Comparison of ENCODE assay signal across 9 mouse cellular contexts in genomic region chr7:130965909-130966365, GRCm38 (mm10). TPM values are rescaled to one million over a fixed set of nuclear protein-coding genes. Genes with fewer than 3 reads are reported as not detected.
DNase-seq lines count a peak whose midpoint lies in the region; ATAC-seq and TF ChIP-seq lines count a peak whose summit lies in the region.
"Had no signal": no experiment of that assay in that cellular context is flagged by ENCODE, and none has a peak within 500 bp of the region (broad histone marks: within the 10 kb centered on the region; RNA-seq: fewer than 3 reads in every experiment).

No protein-coding gene starts in this region.

- H3K27me3 ChIP-seq in intestine, postnatal 0 days (replicated peaks; ENCODE audit: control insufficient read depth, insufficient read depth, low read length): no peaks in the 10 kb centered on the region

- ATAC-seq in intestine, postnatal 0 days: no peak
- no peak for ATAC-seq in erythroblast, adult 5-6 weeks (replicated peaks; ENCODE audit: low FRiP score, poor library complexity, severe bottlenecking)

- H3K36me3 ChIP-seq in intestine, postnatal 0 days (ENCODE audit: control insufficient read depth, insufficient read depth): no peaks in the 10 kb centered on the region

- no peak for TF ChIP-seq CTCF in gastrocnemius, adult 2 months (IDR thresholded peaks at IDR 0.05)
- 0 out of 2 replicates have a peak, but pooled peaks have one; percentile 15 for TF ChIP-seq CTCF in intestine, postnatal 0 days (IDR thresholded peaks at IDR 0.05; ENCODE audit: low read depth)

- peak overlapping the region; percentile 77 for H3K27ac ChIP-seq in gastrocnemius, adult 2 months
- no peak overlapping the region for H3K27ac ChIP-seq in intestine, postnatal 0 days (ENCODE audit: low read depth, low read length)

- peak; percentile 42 for DNase-seq in kidney, postnatal 14 days
- DNase-seq in kidney, adult 11 months: no peak
- peak; percentile 47 to 66 for DNase-seq in cerebellum, adult 18-20 months
- DNase-seq in gastrocnemius, adult 2 months: peak; percentile 70
- DNase-seq in right cerebral cortex, adult 18-20 months: peak; percentile 62
- no peak for DNase-seq in spleen, postnatal 14 days (ENCODE audit: low spot score in 2 of 2)

- H3K9ac ChIP-seq in intestine, postnatal 0 days (ENCODE audit: low read depth, low read length): no peak overlapping the region

- no peaks in the 10 kb centered on the region for H3K9me3 ChIP-seq in intestine, postnatal 0 days (ENCODE audit: control insufficient read depth)

- intact Hi-C loops in gastrocnemius, adult 2 months (cut with DNase I): no loop called here

- no peak overlapping the region for H3K4me3 ChIP-seq in gastrocnemius, adult 2 months
- H3K4me3 ChIP-seq in intestine, postnatal 0 days (ENCODE audit: low read depth, low read length): no peak overlapping the region

- no peaks in the 10 kb centered on the region for H3K4me1 ChIP-seq in intestine, postnatal 0 days (replicated peaks; ENCODE audit: control insufficient read depth, insufficient read depth, low read length)

- no peak overlapping the region for H3K4me2 ChIP-seq in intestine, postnatal 0 days (replicated peaks; ENCODE audit: low read depth)

- 57% methylated on average over 4 of the region's 4 CpGs for WGBS in intestine, postnatal 0 days

RNA-seq across cellular contexts. Expression of gene Htra1, which starts 30.0 kb away (rescaled TPM):
- 10 to 100 TPM; 23.9 to 32.6 TPM for total RNA-seq in gastrocnemius, adult 2 months (2021)
- 15.5 and 17.6 TPM in 2 replicates for polyA plus RNA-seq in intestine, postnatal 0 days (2015; fragmentation: Nextera tagmentation; extraction: Ambion mirVana)
- not detected in 2 replicates for total RNA-seq in erythroblast, adult 5-6 weeks (2015; ENCODE audit: low replicate concordance)
- total RNA-seq in erythroblast, adult 5-6 weeks (2017; ENCODE audit: low replicate concordance): not detected in 2 replicates
- total RNA-seq: neutrophil, adult 5-6 weeks had no signal

Comparison
In these comparisons a context has a peak if more than half of its experiments do, and no peak if none do; other contexts are left out.
1. DNase-seq: peak in kidney, postnatal 14 days (single experiment), cerebellum, adult 18-20 months (2 of 2), gastrocnemius, adult 2 months (single experiment) and right cerebral cortex, adult 18-20 months (single experiment); none in kidney, adult 11 months (single experiment) and spleen, postnatal 14 days (0 of 2).
2. RNA of gene Htra1, which starts 30.0 kb away (total RNA-seq): 23.9 to 32.6 TPM in gastrocnemius, adult 2 months; not detected in erythroblast, adult 5-6 weeks; every median in the first group is over 10 times any median in the second.